Mouse (Mus musculus) retina, adult 2 months (tissue): ENCODE results near the gene Hcfc1r1.

Experiments used
- DNase-seq: peaks from one replicate; pipeline ENCODE4 v3.0.0-alpha.2; 2012; ENCODE audit warnings: low read depth, low spot score

Hcfc1r1 gene

GRCm38 (mm10) chr17:23673424-23674073, at the start of gene Hcfc1r1, which contains the start of gene Thoc6:
Gene Hcfc1r1 (plus strand): TSS chr17:23673596.
Gene Thoc6 (minus strand): TSS chr17:23673882.
- peak; percentile 92 for DNase-seq

DNA sequence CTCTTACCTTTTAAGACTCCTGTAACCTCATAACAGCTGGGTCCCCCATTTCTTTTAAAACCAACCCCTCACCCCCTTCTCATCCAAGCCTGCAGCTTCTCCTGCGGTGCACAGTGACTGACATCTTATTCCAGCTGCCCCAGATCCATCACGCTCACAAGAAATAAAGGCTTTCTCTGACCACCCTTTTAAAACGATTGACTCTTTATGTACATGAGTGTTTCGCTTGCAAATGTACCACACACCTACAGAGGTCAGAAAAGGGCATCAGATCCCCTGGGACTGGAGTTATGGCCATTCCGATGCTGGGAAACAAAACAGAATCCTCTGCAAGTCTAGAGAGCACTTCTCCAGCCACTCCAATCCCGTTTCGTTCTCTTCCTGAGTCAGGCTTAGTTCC, 45.6 kb upstream of the Hcfc1r1 start:
- DNase-seq, result no peak

- DNase-seq, result peak; percentile 11
Observed at GRCm38 (mm10) chr17:23630195-23631020, 43.0 kb upstream of the Hcfc1r1 start.

DNA sequence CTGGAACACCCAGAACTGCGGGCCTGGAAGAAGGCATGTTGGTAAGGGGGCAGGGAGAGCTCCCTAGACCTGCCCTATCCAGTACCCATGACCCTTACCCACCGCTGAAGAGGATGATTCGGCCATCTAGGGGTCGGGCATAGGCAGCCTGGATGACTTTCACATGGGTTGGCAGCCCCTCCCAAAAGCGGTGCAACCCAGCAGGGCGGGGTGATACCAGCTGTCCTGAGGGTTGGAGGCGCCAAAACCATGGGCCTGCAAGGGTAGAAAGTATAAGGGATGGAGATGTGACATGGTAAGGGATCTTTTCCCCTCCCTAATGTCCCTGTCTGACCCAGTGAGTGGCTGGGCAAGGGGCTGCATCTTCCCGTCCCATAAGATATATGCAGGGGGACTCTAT, 42.2 kb upstream of the Hcfc1r1 start:
- DNase-seq, result no peak

DNA sequence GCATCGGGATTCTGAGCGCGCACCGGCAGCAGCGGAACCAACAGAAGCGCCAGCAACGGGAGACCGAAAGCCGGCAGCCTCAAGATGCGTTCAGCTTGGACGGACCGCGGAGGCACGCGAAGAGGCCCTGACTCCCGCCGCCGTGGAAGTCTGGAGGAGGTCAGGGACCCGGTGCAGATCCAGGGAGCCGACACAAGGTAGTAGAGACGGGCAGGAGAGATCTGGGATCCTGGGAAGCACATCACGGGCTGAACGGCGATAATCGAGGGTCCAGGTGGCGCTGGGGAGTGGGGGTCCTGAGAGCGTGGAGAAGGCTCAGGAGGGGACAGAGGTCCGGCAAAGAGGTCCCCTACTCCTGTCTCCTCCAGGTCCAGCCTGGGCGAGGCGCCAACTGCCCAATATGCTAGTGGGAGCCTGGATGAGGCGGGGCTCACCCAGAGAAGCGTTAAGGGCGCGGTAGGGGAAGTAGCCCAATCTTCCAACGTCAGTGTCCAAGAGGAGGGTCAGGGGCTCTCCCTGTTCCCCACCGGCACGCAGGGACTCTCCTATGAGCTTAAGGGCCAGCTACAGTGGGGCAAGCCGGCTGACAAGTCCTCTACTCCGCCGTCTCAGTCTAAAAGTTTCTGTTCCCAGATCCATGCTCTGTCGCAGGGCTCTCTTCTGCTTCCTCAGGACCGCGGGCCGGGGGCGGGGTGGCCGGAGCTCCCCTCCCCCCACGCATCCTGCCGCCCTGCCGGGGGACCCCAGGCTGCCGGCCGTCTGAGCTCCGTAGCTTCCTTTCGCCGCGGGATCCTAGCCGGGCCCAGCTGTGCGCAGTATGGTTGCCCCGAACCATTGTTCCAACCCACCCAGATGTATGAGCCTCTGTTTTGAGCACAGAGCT, 28.5 kb upstream of the Hcfc1r1 start, which contains the start of gene Mmp25:
TSS of gene Mmp25 (minus strand) at position 665 of the 883 bp plus-strand sequence.
- DNase-seq, result no peak

DNA sequence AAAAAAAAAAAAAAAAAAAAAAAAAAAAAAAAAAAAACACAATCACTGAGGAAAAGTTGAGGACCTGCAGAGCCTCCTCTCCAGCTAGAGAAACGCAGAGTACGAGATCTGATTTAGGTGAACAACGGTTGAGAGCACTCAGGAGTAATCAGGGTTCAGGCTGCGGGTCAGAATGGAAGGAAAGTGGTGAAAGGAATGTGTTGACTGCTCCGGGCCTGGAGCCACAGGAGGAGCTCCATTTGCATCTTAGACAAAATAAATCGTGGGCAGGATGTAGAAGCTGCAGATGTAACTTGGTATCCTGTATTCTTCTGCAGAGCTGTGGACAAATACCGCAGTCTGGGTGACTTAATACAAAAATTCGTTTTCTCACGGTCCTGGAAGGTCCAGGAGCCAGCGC, 27.5 kb upstream of the Hcfc1r1 start:
- DNase-seq, result no peak

DNA sequence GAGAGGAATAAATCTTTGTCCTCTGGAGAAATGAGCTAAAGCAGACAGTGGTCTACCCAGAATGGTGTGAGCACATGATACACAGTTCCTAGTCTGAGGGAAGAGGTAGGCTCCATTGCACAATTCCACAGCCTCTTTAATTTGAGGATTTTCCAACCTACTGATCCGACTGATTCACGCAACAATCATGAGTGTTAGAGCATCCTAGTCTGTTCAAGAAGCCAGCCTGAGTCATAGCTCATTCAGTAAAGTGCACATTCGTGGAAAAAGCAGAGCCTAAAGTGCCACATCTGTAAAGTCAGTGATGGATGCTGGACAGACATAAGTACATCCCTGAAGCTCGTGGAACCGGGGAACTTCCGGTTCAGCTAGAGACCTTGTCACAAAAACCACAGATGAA, 22.0 kb upstream of the Hcfc1r1 start:
- DNase-seq, result no peak

DNA sequence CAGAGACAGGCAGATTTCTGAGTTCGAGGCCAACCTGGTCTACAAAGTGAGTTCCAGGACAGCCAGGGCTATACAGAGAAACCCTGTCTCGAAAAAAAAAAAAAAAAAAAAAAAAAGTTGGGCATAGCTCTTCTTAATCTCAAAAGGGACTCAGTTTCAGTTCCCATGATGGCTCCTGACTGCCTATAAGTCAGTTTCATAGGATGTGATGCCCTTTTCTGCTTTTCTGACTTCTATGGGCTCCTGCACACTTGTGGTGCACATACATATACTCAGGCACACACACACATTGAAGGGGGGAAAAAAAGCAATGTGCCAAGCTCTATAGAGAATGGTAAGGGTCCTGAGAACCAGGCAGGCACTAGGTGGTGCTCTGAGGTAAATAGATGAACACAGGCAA, 20.1 kb upstream of the Hcfc1r1 start:
- DNase-seq, result no peak

GRCm38 (mm10) chr17:23654001-23654400, 19.4 kb upstream of the Hcfc1r1 start:
- no peak for DNase-seq

DNA sequence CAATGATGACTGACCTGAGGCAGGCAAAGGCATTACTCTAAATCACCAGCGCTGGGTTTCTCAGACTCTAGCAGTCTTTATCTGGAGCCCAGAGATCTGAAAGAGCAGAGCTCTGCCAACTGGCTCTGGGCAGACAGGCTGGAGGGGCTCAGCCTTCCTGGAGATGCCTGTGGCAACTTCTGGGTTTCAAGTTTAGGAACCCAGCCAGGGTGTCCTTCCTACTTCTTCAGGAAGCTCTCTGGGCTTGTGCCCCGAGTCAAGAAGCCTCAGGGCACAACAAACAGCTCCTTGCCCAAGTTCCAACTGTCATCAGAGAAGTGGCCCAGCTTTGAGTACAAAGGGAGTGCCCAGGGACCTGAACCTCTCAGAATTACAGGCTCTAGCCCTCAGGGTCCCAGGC, 19.0 kb upstream of the Hcfc1r1 start:
- DNase-seq, result no peak

DNA sequence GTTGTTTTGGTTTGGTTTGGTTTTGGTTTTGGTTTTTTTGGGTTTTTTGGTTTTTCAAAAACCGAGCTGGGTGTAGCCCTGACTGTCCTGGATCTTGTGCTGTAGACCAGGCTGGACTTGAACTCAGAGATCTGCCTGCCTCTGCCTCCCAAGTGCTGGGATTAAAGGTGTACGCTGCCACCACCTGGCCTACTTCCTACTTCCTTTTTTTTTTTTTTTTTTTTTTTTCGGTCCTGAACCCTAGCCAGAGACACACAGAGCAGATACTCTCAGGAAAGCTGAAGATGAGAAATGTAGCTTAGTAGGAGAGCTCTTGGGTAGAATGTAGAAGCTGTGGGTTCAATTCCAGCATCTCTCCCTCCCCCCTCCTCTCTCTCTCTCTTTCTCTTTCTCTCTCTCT, 14.9 kb upstream of the Hcfc1r1 start:
- DNase-seq, result no peak

GRCm38 (mm10) chr17:23660117-23660875, 13.1 kb upstream of the Hcfc1r1 start, which contains the start of gene Bicdl2:
Gene Bicdl2 (plus strand): TSS chr17:23660506.
- DNase-seq, result no peak

GRCm38 (mm10) chr17:23660876-23661200, 12.6 kb upstream of the Hcfc1r1 start:
- DNase-seq, result no peak

DNA sequence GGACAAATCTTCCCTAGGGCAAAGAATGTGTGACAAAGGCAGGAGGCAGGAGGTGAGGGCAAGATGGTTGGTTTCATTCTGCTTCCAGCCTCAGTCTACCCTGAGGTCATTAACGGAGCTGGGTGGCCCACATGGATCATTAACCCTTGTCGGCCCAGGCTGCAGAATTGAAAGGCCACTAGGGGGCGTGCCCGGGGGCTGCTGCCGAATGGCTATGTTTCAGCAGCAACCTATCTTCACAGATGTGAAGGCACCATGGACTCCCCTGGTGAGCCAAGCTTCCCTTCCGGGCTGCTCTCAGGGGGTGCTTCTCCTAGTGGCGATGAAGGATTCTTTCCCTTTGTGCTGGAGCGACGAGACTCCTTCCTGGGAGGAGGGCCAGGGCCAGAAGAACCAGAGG, 11.9 kb upstream of the Hcfc1r1 start:
- no peak for DNase-seq

DNA sequence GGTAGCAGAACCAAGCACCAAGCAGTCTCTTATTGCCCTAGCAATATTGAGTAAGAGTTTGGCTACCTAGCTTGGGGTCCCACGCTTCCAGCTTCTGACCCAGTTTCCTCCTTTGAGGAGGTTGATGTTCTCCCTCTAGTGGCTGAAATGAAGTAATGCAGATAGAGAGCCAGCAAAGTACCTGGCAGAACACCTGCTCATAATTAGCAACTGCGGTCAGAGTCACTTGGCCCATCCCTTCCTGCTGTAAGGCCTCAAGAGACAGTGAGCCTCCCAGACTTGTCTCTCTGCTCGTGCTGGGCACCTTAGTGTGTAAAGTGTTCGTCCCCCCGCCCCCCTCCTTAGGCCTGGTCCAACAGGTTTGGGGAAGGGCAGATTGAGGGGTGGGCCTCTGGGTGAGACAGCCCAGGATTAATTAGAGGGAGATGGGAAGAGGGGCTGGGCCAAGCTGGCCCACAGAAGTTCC, 8.8 kb upstream of the Hcfc1r1 start:
- no peak for DNase-seq

GRCm38 (mm10) chr17:23665511-23665910, 7.9 kb upstream of the Hcfc1r1 start:
- no peak for DNase-seq

GRCm38 (mm10) chr17:23670516-23671074, 2.8 kb upstream of the Hcfc1r1 start:
- no peak for DNase-seq

- DNase-seq, result no peak
Observed at GRCm38 (mm10) chr17:23671519-23671918, 1.9 kb upstream of the Hcfc1r1 start.

DNA sequence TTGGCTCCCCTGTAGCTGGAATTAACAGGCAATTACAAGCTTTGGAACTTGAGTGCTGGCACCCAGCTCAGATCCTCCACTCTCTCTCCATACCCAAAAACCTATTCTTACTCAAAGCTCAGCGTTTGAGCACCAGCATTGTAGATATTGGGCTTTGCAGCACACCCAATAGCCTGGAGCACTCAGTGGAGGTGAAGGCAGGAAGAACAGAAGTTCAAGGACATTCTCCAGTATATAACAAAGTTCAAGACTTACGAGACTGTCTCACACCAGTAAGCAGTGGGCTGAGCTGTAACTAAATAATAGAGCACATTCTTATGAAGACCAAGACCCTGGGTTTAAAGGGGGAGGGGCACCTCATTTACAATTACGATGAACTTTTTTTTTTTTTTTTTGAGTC, 635 bp upstream of the Hcfc1r1 start:
- no peak for DNase-seq

- no peak for DNase-seq
Observed at GRCm38 (mm10) chr17:23674271-23674952, 1.0 kb downstream of the Hcfc1r1 start.
